ENCODE assay signal across 10 mouse cellular contexts in genomic region chr8:26828311-26828909, GRCm38 (mm10).
DNase-seq lines count a peak whose midpoint lies in the region; ATAC-seq lines count a peak whose summit lies in the region.
"Had no signal": no experiment of that assay in that cellular context is flagged by ENCODE, and none has a peak within 500 bp of the region (broad histone marks: within the 10 kb centered on the region; RNA-seq: fewer than 3 reads in every experiment).

No protein-coding gene starts in this region.

- no peak overlapping the region for H3K4me3 ChIP-seq in kidney, embryonic 16.5 days (ENCODE audit: low read length)
- H3K4me3 ChIP-seq in embryonic facial prominence, embryonic 14.5 days (ENCODE audit: low read depth, low read length): no peak overlapping the region
- H3K4me3 ChIP-seq: layer of hippocampus, adult 2 months had no signal

- no peak overlapping the region for H3K9ac ChIP-seq in kidney, embryonic 16.5 days (replicated peaks; ENCODE audit: low read length)
- H3K9ac ChIP-seq in embryonic facial prominence, embryonic 14.5 days (ENCODE audit: low read depth, low read length): no peak overlapping the region

- H3K9me3 ChIP-seq in kidney, embryonic 16.5 days (ENCODE audit: low read length): no peaks in the 10 kb centered on the region
- no peaks in the 10 kb centered on the region for H3K9me3 ChIP-seq in embryonic facial prominence, embryonic 14.5 days (ENCODE audit: control insufficient read depth, low read length)

- H3K27me3 ChIP-seq in kidney, embryonic 16.5 days (ENCODE audit: insufficient read depth, low read length): peaks cover 22% of the 10 kb centered on the region; the same call in 1 of the 2 replicates
- no peaks in the 10 kb centered on the region; the same call in none of the 2 replicates for H3K27me3 ChIP-seq in embryonic facial prominence, embryonic 14.5 days (replicated peaks; ENCODE audit: control insufficient read depth, insufficient read depth, low read length)

- no peak overlapping the region for H3K4me2 ChIP-seq in kidney, embryonic 16.5 days (replicated peaks; ENCODE audit: low read depth, low read length)
- H3K4me2 ChIP-seq in embryonic facial prominence, embryonic 14.5 days (ENCODE audit: low read depth, low read length): peak overlapping the region; percentile 27

- 26% methylated on average over 10 of the region's 10 CpGs for whole genome bisulfite sequencing in kidney, embryonic 16.5 days
- 17% methylated on average over 10 of the region's 10 CpGs for WGBS in embryonic facial prominence, embryonic 14.5 days

- 0 out of 2 replicates have a peak, but pooled peaks have one; percentile 33 for ATAC-seq in kidney, embryonic 16.5 days (ENCODE audit: low FRiP score, low TSS enrichment)
- ATAC-seq in embryonic facial prominence, embryonic 14.5 days (ENCODE audit: low read depth): peak; percentile 44; the same call in 1 of the 2 replicates
- no peak for ATAC-seq in frontal cortex, adult (ENCODE audit: low TSS enrichment)

- no peak for DNase-seq in kidney, postnatal 25 days
- peak; percentile 68 for DNase-seq in embryo, embryonic 10.5 days (ENCODE audit: low spot score)
- peak; percentile 92 for DNase-seq in embryonic facial prominence, embryonic 14.5 days (ENCODE audit: low spot score)
- peak; percentile 43 for DNase-seq in lung, postnatal 36 days
- no peak for DNase-seq in cerebellum, postnatal 14 days
- DNase-seq: cerebellum, adult 2 months; kidney, adult 18-20 months had no signal

- no peak overlapping the region for H3K27ac ChIP-seq in kidney, embryonic 16.5 days (ENCODE audit: low read length)
- H3K27ac ChIP-seq in embryonic facial prominence, embryonic 14.5 days (replicated peaks; ENCODE audit: low read depth, low read length): peak overlapping the region; percentile 80
- H3K27ac ChIP-seq: layer of hippocampus, adult 2 months had no signal

- peaks cover 22% of the 10 kb centered on the region for H3K4me1 ChIP-seq in kidney, embryonic 16.5 days (ENCODE audit: insufficient read depth, low read length)
- peaks cover 44% of the 10 kb centered on the region for H3K4me1 ChIP-seq in embryonic facial prominence, embryonic 14.5 days (ENCODE audit: control insufficient read depth, insufficient read depth, low read length)

- no peaks in the 10 kb centered on the region for H3K36me3 ChIP-seq in kidney, embryonic 16.5 days (ENCODE audit: insufficient read depth, low read length)
- no peaks in the 10 kb centered on the region for H3K36me3 ChIP-seq in embryonic facial prominence, embryonic 14.5 days (ENCODE audit: control insufficient read depth, insufficient read depth, low read length)

Comparison
In these comparisons a context has a peak if more than half of its experiments do, and no peak if none do; other contexts are left out.
1. DNase-seq: peak in embryo, embryonic 10.5 days (single experiment), embryonic facial prominence, embryonic 14.5 days (single experiment) and lung, postnatal 36 days (single experiment); none in kidney, postnatal 25 days (0 of 2) and cerebellum, postnatal 14 days (0 of 2).